Mouse (Mus musculus): ENCODE measurements at regions not wholly inside any gene's neighbourhood (a gene's known extent, or its start where the extent isn't known, plus 50 kb on each side); places are given as distances from the start of the nearest gene placed in this dataset.

DNA sequence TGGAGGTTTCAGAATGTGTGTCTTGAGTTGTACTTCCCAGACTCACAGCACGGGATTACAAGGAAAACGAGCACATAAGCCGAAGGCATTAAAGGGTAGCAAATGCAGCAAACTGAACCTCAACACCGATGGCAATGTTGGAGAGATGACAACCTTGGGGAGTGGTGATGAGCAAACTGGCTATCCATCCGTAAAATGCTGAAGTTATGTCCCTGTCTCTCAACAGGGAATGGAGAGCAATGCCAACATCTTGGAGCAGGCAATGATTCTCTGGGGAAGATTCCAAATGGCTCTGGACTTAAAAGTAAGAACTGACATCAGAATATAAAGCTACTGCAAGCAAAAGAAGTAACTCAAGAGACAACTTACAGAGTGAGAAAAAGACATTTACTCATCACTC is 170.5 kb upstream of the Ogfrl1 start:
- Histone ChIP-seq H3K4me3 (ENCODE audit: low read depth, low read length) (no peak overlapping the region), H3K27me3 (ENCODE audit: control insufficient read depth, insufficient read depth, low read length) (no peaks in the 10 kb centered on the region), H3K9ac (ENCODE audit: low read depth, low read length) (no peak overlapping the region), H3K4me1 (ENCODE audit: control insufficient read depth, insufficient read depth, low read length) (no peaks in the 10 kb centered on the region), H3K36me3 (ENCODE audit: control insufficient read depth, insufficient read depth, low read length) (no peaks in the 10 kb centered on the region), H3K27ac (ENCODE audit: low read depth, low read length) (no peak overlapping the region), H3K4me2 (no peak overlapping the region), H3K9me3 (replicated peaks; ENCODE audit: control insufficient read depth, low read length) (no peaks in the 10 kb centered on the region)
- WGBS (ENCODE audit: insufficient replicate concordance) = 87% methylated on average over 5 of the region's 5 CpGs
- ATAC-seq (replicated peaks; ENCODE audit: insufficient number of reproducible peaks, low FRiP score, low TSS enrichment) = no peak

DNA sequence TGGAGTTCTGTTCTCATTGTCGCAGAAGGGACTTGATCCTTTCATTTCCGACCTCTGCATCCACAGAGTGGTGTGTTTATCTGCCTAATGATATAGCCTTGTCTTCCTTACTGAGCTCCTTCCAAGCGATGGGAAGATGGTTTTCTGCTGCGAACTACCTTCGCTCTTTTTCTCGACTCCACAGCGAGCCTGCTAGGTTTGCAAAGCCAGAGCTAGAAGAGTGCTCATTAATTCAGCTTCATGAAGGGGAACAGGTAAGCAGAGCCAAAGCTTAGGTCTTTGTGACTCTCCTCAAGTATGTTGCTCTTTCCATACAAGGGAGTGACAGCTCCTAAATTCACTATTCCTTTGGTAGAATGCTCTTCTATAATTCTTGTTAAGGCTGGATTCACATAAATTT is 176.9 kb upstream of the Ogfrl1 start:
- Histone ChIP-seq H3K4me2 (no peak overlapping the region), H3K9ac (ENCODE audit: low read depth, low read length) (no peak overlapping the region), H3K4me1 (ENCODE audit: control insufficient read depth, insufficient read depth, low read length) (no peaks in the 10 kb centered on the region), H3K27ac (ENCODE audit: low read depth, low read length) (no peak overlapping the region), H3K27me3 (ENCODE audit: control insufficient read depth, insufficient read depth, low read length) (no peaks in the 10 kb centered on the region), H3K4me3 (ENCODE audit: low read depth, low read length) (no peak overlapping the region), H3K36me3 (ENCODE audit: control insufficient read depth, insufficient read depth, low read length) (no peaks in the 10 kb centered on the region), H3K9me3 (replicated peaks; ENCODE audit: control insufficient read depth, low read length) (no peaks in the 10 kb centered on the region)
- ATAC-seq (replicated peaks; ENCODE audit: insufficient number of reproducible peaks, low FRiP score, low TSS enrichment) = no peak
- WGBS (ENCODE audit: insufficient replicate concordance) = 79% methylated on average over 7 of the region's 7 CpGs

DNA sequence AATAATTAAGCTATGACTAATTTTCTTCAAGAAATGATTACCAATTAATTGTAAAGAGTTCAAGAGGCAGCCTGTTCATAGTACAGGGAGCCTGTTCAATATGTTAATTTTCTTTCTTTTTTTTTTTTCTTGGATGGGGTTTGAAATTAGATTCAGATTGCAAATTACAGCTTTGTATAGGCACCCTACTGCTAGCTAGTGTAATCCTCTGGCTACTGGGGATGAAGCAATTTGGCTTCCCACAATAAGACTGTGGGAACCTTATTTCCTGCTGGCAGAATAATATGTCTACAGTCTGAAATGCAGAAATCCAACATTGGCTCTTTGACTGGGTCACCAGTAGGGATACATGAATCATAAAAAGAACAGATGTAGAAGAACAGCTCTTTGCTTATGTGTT is 177.4 kb upstream of the Ogfrl1 start:
- no peaks in the 10 kb centered on the region for H3K27me3 ChIP-seq (ENCODE audit: control insufficient read depth, insufficient read depth, low read length)
- no peak for ATAC-seq (replicated peaks; ENCODE audit: insufficient number of reproducible peaks, low FRiP score, low TSS enrichment)
- no peak overlapping the region for H3K4me2 ChIP-seq
- no peaks in the 10 kb centered on the region for H3K36me3 ChIP-seq (ENCODE audit: control insufficient read depth, insufficient read depth, low read length)
- H3K27ac ChIP-seq (ENCODE audit: low read depth, low read length) = no peak overlapping the region
- no peaks in the 10 kb centered on the region for H3K4me1 ChIP-seq (ENCODE audit: control insufficient read depth, insufficient read depth, low read length)
- H3K9me3 ChIP-seq (replicated peaks; ENCODE audit: control insufficient read depth, low read length) = no peaks in the 10 kb centered on the region
- no peak overlapping the region for H3K4me3 ChIP-seq (ENCODE audit: low read depth, low read length)
- no peak overlapping the region for H3K9ac ChIP-seq (ENCODE audit: low read depth, low read length)

DNA sequence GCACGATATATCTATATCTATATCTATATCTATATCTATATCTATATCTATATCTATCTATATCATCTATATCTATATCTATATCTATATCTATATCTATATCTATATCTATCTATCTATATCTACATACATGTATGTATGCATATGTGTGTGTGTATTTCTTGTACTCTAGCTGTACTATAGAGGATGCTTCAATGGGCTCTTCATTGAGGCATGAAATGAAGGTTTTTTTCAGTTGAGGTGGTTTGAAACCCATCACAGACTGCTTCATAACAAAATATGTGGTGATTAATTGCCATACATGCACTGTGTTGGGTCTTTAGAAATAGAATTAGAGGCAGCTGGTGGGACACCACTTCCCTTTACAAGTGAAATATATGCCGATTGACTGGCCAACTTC is 177.9 kb upstream of the Ogfrl1 start:
- ATAC-seq (replicated peaks; ENCODE audit: insufficient number of reproducible peaks, low FRiP score, low TSS enrichment) = no peak
- no peaks in the 10 kb centered on the region for H3K27me3 ChIP-seq (ENCODE audit: control insufficient read depth, insufficient read depth, low read length)
- H3K36me3 ChIP-seq (ENCODE audit: control insufficient read depth, insufficient read depth, low read length) = no peaks in the 10 kb centered on the region
- H3K4me1 ChIP-seq (ENCODE audit: control insufficient read depth, insufficient read depth, low read length) = no peaks in the 10 kb centered on the region
- H3K9me3 ChIP-seq (replicated peaks; ENCODE audit: control insufficient read depth, low read length) = no peaks in the 10 kb centered on the region
- H3K4me2 ChIP-seq = no peak overlapping the region
- no peak overlapping the region for H3K27ac ChIP-seq (ENCODE audit: low read depth, low read length)
- 88% methylated on average over 2 of the region's 2 CpGs for WGBS (ENCODE audit: insufficient replicate concordance)
- no peak overlapping the region for H3K4me3 ChIP-seq (ENCODE audit: low read depth, low read length)
- H3K9ac ChIP-seq (ENCODE audit: low read depth, low read length) = no peak overlapping the region

DNA sequence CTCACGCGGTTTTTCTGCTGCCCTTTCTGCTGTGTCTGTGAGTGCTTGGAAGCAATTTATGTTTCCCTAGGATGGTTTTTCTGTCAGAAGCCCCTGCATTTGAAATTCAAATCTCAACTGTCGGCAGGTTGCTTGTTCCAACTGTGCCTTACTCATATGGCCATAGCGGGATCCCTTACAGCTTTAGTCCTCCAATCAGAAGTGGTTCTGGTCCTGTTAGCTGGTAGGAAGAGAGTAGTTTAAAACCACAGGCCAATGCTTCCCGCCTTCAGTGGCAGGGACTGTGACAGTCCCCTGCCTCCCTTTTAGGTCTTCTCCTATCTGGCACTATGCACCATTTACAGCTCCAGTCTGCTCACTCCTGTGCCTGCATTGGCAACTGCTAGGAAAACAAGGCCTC is 178.6 kb upstream of the Ogfrl1 start:
- H3K4me2 ChIP-seq = no peak overlapping the region
- no peaks in the 10 kb centered on the region for H3K4me1 ChIP-seq (ENCODE audit: control insufficient read depth, insufficient read depth, low read length)
- H3K9me3 ChIP-seq (replicated peaks; ENCODE audit: control insufficient read depth, low read length) = no peaks in the 10 kb centered on the region
- no peaks in the 10 kb centered on the region for H3K36me3 ChIP-seq (ENCODE audit: control insufficient read depth, insufficient read depth, low read length)
- no peak overlapping the region for H3K9ac ChIP-seq (ENCODE audit: low read depth, low read length)
- H3K4me3 ChIP-seq (ENCODE audit: low read depth, low read length) = no peak overlapping the region
- ATAC-seq (replicated peaks; ENCODE audit: insufficient number of reproducible peaks, low FRiP score, low TSS enrichment) = no peak
- whole genome bisulfite sequencing (ENCODE audit: insufficient replicate concordance) = 74% methylated on average over 5 of the region's 5 CpGs
- H3K27ac ChIP-seq (ENCODE audit: low read depth, low read length) = no peak overlapping the region
- no peaks in the 10 kb centered on the region for H3K27me3 ChIP-seq (ENCODE audit: control insufficient read depth, insufficient read depth, low read length)

DNA sequence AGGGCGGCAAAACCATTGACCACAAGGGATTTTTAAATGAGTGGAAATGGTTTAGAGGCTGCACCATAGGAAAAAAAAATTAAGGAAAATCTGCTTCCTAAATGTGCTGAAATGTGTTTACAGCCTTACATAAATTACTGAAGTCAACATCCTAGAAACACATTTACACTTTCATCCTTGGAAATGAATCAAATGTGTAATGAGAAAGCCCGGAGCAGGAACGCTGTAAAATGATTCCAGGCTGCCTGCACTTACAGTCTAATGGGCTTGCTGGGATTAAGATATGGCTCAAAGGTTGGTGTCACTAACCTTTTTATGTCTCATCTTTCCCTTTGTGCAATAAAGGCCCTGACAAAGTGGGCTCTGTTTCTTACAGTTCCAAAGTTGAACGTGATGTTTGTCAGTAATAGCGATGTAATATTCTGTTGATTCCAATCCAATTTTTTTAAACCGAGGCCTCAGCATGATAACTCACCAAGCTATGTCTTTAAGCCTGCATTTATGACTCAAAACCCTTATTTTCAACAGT is 172.1 kb upstream of the B3gat2 start:
- no peak overlapping the region for H3K27ac ChIP-seq (ENCODE audit: low read depth, low read length)
- H3K27me3 ChIP-seq (ENCODE audit: control insufficient read depth, insufficient read depth, low read length) = no peaks in the 10 kb centered on the region
- no peaks in the 10 kb centered on the region for H3K4me1 ChIP-seq (ENCODE audit: control insufficient read depth, insufficient read depth, low read length)
- 87% methylated on average over 6 of the region's 6 CpGs for WGBS (ENCODE audit: insufficient replicate concordance)
- H3K4me2 ChIP-seq = no peak overlapping the region
- H3K9ac ChIP-seq (ENCODE audit: low read depth, low read length) = no peak overlapping the region
- H3K4me3 ChIP-seq (ENCODE audit: low read depth, low read length) = no peak overlapping the region
- H3K9me3 ChIP-seq (replicated peaks; ENCODE audit: control insufficient read depth, low read length) = no peaks in the 10 kb centered on the region
- no peak for ATAC-seq (replicated peaks; ENCODE audit: insufficient number of reproducible peaks, low FRiP score, low TSS enrichment)
- H3K36me3 ChIP-seq (ENCODE audit: control insufficient read depth, insufficient read depth, low read length) = no peaks in the 10 kb centered on the region

DNA sequence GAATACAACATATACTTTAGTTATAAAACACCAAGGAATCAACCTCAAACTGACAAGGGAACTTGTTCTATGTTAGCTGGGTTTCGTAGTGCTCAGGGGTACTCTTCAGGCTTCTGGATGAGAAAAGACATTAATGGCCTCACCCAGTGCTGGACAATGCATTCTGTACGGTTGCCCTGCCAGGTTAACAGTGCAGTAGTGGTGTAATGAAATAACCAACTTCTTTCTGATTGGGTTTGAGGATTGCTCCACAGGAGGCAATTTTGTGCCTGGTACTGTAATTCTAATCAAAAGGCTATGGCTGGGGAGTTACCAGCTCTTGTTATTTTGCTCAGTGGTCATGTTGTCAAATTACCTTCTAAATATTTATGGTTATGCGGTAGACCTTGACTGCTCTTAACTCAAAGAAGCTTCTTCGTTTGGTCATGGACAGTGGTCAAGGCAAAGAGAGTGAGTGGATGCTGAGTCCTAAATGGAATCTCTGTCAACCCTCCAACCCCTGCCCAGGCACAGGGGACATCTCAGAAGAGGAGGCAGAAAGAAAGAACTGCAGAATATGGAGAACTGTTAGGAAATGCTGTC is 158.8 kb upstream of the B3gat2 start:
- Histone ChIP-seq H3K27me3 (ENCODE audit: control insufficient read depth, insufficient read depth, low read length) (no peaks in the 10 kb centered on the region), H3K9ac (ENCODE audit: low read depth, low read length) (no peak overlapping the region), H3K4me2 (no peak overlapping the region), H3K4me3 (ENCODE audit: low read depth, low read length) (no peak overlapping the region), H3K27ac (ENCODE audit: low read depth, low read length) (no peak overlapping the region), H3K4me1 (ENCODE audit: control insufficient read depth, insufficient read depth, low read length) (no peaks in the 10 kb centered on the region), H3K36me3 (ENCODE audit: control insufficient read depth, insufficient read depth, low read length) (no peaks in the 10 kb centered on the region), H3K9me3 (replicated peaks; ENCODE audit: control insufficient read depth, low read length) (no peaks in the 10 kb centered on the region)
- WGBS (ENCODE audit: insufficient replicate concordance) = 81% methylated on average over 4 of the region's 4 CpGs
- ATAC-seq (replicated peaks; ENCODE audit: insufficient number of reproducible peaks, low FRiP score, low TSS enrichment) = no peak

DNA sequence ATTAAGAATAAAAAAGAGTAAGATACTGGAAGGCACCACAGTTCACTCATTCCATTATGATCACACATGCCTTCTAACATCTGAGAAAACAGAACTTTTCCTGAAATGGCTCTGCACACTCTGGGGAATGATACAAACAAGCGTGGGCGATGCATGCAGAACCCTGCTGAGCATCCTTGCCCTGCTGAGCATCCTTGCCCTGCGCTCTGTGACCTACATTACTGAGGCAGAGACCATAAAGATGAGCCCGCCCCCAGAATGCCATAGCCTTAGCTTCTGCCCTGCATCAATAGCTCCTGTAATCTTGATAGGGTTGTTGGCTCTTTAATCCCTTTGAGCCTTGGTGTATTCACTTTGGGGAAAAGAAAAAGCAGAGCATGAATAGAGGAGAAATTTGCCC is 132.2 kb upstream of the B3gat2 start:
- ATAC-seq (replicated peaks; ENCODE audit: insufficient number of reproducible peaks, low FRiP score, low TSS enrichment) = no peak
- WGBS (ENCODE audit: insufficient replicate concordance) = 66% methylated on average over 4 of the region's 4 CpGs
- no peaks in the 10 kb centered on the region; the same call in 1 of the 2 replicates for H3K9me3 ChIP-seq (replicated peaks; ENCODE audit: control insufficient read depth, low read length)
- H3K36me3 ChIP-seq (ENCODE audit: control insufficient read depth, insufficient read depth, low read length) = no peaks in the 10 kb centered on the region
- H3K4me3 ChIP-seq (ENCODE audit: low read depth, low read length) = no peak overlapping the region
- H3K9ac ChIP-seq (ENCODE audit: low read depth, low read length) = no peak overlapping the region
- no peak overlapping the region for H3K27ac ChIP-seq (ENCODE audit: low read depth, low read length)
- no peak overlapping the region for H3K4me2 ChIP-seq
- no peaks in the 10 kb centered on the region for H3K4me1 ChIP-seq (ENCODE audit: control insufficient read depth, insufficient read depth, low read length)
- no peaks in the 10 kb centered on the region for H3K27me3 ChIP-seq (ENCODE audit: control insufficient read depth, insufficient read depth, low read length)

DNA sequence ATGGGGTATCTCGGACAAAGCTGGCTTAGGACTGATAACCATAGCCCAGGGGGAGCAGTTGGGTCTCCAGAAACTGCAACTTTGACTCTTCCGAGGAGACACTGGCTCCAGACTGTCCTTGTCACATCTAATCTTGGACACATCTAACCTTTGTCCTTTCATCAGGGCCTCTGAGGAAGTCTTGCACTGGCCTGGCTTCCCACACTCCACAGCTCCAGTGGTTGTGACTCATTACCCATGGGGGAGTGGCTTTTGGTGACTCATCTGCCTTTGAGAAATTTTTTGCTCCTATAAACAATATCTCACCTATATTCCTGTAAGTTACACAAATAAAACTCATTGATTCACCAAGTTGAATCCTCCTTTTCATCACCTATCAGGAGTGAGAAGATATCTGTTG is 116.5 kb upstream of the B3gat2 start:
- no peaks in the 10 kb centered on the region for H3K9me3 ChIP-seq (replicated peaks; ENCODE audit: control insufficient read depth, low read length)
- H3K4me2 ChIP-seq = no peak overlapping the region
- H3K27me3 ChIP-seq (ENCODE audit: control insufficient read depth, insufficient read depth, low read length) = no peaks in the 10 kb centered on the region
- H3K27ac ChIP-seq (ENCODE audit: low read depth, low read length) = no peak overlapping the region
- no peak for ATAC-seq (replicated peaks; ENCODE audit: insufficient number of reproducible peaks, low FRiP score, low TSS enrichment)
- H3K4me1 ChIP-seq (ENCODE audit: control insufficient read depth, insufficient read depth, low read length) = no peaks in the 10 kb centered on the region
- no peak overlapping the region for H3K4me3 ChIP-seq (ENCODE audit: low read depth, low read length)
- no peak overlapping the region for H3K9ac ChIP-seq (ENCODE audit: low read depth, low read length)
- 73% methylated on average over 2 of the region's 2 CpGs for WGBS (ENCODE audit: insufficient replicate concordance)
- H3K36me3 ChIP-seq (ENCODE audit: control insufficient read depth, insufficient read depth, low read length) = no peaks in the 10 kb centered on the region
